Mouse (Mus musculus) myocyte (in vitro differentiated cells): Measurements from ENCODE around the gene Arid5b. TPM values are rescaled to one million over a fixed set of nuclear protein-coding genes. Genes with fewer than 3 reads are reported as not detected.

ENCODE experiments used
- H3K27me3 ChIP-seq: one replicate; pipeline ENCODE4 v1.6.1; 2011; ENCODE audit not compliant: control insufficient read depth, insufficient read depth, insufficient read length
- H3K36me3 ChIP-seq: one replicate; pipeline ENCODE4 v1.6.1; 2011; ENCODE audit not compliant: control insufficient read depth, insufficient read depth
- H3K4me2 ChIP-seq: one replicate; pipeline ENCODE4 v1.6.1; 2011; ENCODE audit warnings: low read depth, control low read depth
- H3K4me3 ChIP-seq: one replicate; pipeline ENCODE4 v1.5.1; 2011; ENCODE audit warnings: mild to moderate bottlenecking, control low read depth, moderate library complexity
- H3K79me2 ChIP-seq: one replicate; pipeline ENCODE4 v1.6.1; 2011; ENCODE audit not compliant: control insufficient read depth, insufficient read depth
- H3ac ChIP-seq: one replicate; pipeline ENCODE4 v1.6.1; 2011; ENCODE audit not compliant: control insufficient read depth, insufficient read length
- CEBPB ChIP-seq: IDR thresholded peaks from 2 replicates; pipeline ENCODE4 v1.6.1; 2011; ENCODE audit warnings: mild to moderate bottlenecking, moderate library complexity; ENCODE audit not compliant: poor library complexity, insufficient read depth, severe bottlenecking
- E2F4 ChIP-seq: IDR thresholded peaks from one replicate; pipeline ENCODE4 v1.6.1; 2011; ENCODE audit warnings: mild to moderate bottlenecking, control low read depth, moderate library complexity; ENCODE audit not compliant: insufficient read depth
- MAX ChIP-seq: IDR thresholded peaks from one replicate; pipeline ENCODE4 v1.6.1; 2011; ENCODE audit warnings: low read depth, mild to moderate bottlenecking, control low read depth
- MYOD1 ChIP-seq, 3 experiments: IDR thresholded peaks; one replicate each; pipeline ENCODE4 v1.6.1; 2011; ENCODE audit warnings: control low read depth in 2 of 3, low read depth in 2 of 3, mild to moderate bottlenecking in 2 of 3, moderate library complexity in 1 of 3; ENCODE audit not compliant: insufficient read length in 2 of 3, control insufficient read depth in 1 of 3
- MYOG ChIP-seq, 3 experiments: IDR thresholded peaks; one replicate each; pipeline ENCODE4 v1.6.1; 2011; ENCODE audit warnings: control low read depth in 2 of 3, low read depth in 2 of 3, mild to moderate bottlenecking in 2 of 3; ENCODE audit not compliant: insufficient read length in 2 of 3, control insufficient read depth in 1 of 3, insufficient read depth in 1 of 3
- POLR2A ChIP-seq: IDR thresholded peaks from one replicate; pipeline ENCODE4 v1.6.1; 2011; ENCODE audit warnings: low read depth, mild to moderate bottlenecking, control low read depth, moderate library complexity; ENCODE audit not compliant: insufficient read length
- POLR2AphosphoS2 ChIP-seq: IDR thresholded peaks from one replicate; pipeline ENCODE4 v1.6.1; 2011; ENCODE audit warnings: low read depth, control low read depth; ENCODE audit not compliant: insufficient read length
- REST ChIP-seq: IDR thresholded peaks from one replicate; pipeline ENCODE4 v1.6.1; 2011; ENCODE audit warnings: mild to moderate bottlenecking, control low read depth, moderate library complexity; ENCODE audit not compliant: insufficient read depth, insufficient read length
- SRF ChIP-seq: IDR thresholded peaks from one replicate; pipeline ENCODE4 v1.6.1; 2011; ENCODE audit warnings: low read depth; ENCODE audit not compliant: control insufficient read depth, insufficient read length
- TCF12 ChIP-seq: IDR thresholded peaks from one replicate; pipeline ENCODE4 v1.6.1; 2011; ENCODE audit warnings: mild to moderate bottlenecking, control low read depth; ENCODE audit not compliant: poor library complexity, insufficient read depth, severe bottlenecking
- TCF3 ChIP-seq: IDR thresholded peaks from one replicate; pipeline ENCODE4 v1.6.1; 2011; ENCODE audit warnings: low read depth, control low read depth; ENCODE audit not compliant: insufficient read length
- USF1 ChIP-seq: IDR thresholded peaks from one replicate; pipeline ENCODE4 v1.6.1; 2011; ENCODE audit warnings: low read depth, mild to moderate bottlenecking, control low read depth, moderate library complexity
- polyA plus RNA-seq: library from polyadenylated mRNA; unstranded; fragments of >200 nt; fragmentation: generic; extraction: Trizol; gene quantifications from one replicate; pipeline ENCODE4 v1.2.1, GENCODE M21; 2012; ENCODE audit warnings: missing spikeins

Gene Arid5b
- polyA plus RNA-seq, 1 experiment = 7.7 TPM

- no peaks in the 10 kb centered on the region for H3K27me3 ChIP-seq
These were observed 59.9 kb downstream of the Arid5b start for GRCm38 (mm10) chr10:68218678-68219077.

GRCm38 (mm10) chr10:68214809-68215468 is 63.6 kb downstream of the Arid5b start:
- H3K27me3 ChIP-seq = no peaks in the 10 kb centered on the region
- H3ac ChIP-seq = no peak overlapping the region
- TF ChIP-seq REST = no peak
- no peak for TF ChIP-seq SRF
- TF ChIP-seq USF1 = no peak
- no peak for TF ChIP-seq MYOD1 (IDR thresholded peaks at IDR 0.05; ENCODE audit: control insufficient read depth in 1 of 3, insufficient read length in 2 of 3, low read depth in 2 of 3)
- TF ChIP-seq TCF12 = no peak
- TF ChIP-seq MYOG (IDR thresholded peaks at IDR 0.05; ENCODE audit: control insufficient read depth in 1 of 3, insufficient read depth in 1 of 3, insufficient read length in 2 of 3, low read depth in 2 of 3) = no peak
- TF ChIP-seq POLR2A = no peak
- TF ChIP-seq MAX = no peak
- TF ChIP-seq TCF3 = no peak
- TF ChIP-seq POLR2AphosphoS2 = no peak
- no peak for TF ChIP-seq CEBPB
- TF ChIP-seq E2F4 = no peak
- H3K79me2 ChIP-seq = peaks cover 7% of the 10 kb centered on the region
- peaks cover 34% of the 10 kb centered on the region for H3K36me3 ChIP-seq
- no peak overlapping the region for H3K4me3 ChIP-seq
- H3K4me2 ChIP-seq = no peak overlapping the region

More at GRCm38 (mm10) chr10:68218678-68219077, 59.9 kb downstream of the Arid5b start:
- H3K36me3 ChIP-seq = peaks cover 50% of the 10 kb centered on the region
- H3K4me2 ChIP-seq = no peak overlapping the region
- TF ChIP-seq POLR2AphosphoS2 = no peak
- TF ChIP-seq USF1 = no peak
- no peak for TF ChIP-seq REST
- H3ac ChIP-seq = no peak overlapping the region
- no peaks in the 10 kb centered on the region for H3K79me2 ChIP-seq
- H3K4me3 ChIP-seq = no peak overlapping the region

GRCm38 (mm10) chr10:68212061-68212915 is 66.3 kb downstream of the Arid5b start:
- Histone ChIP-seq H3K36me3 (peaks cover 18% of the 10 kb centered on the region), H3ac (no peak overlapping the region), H3K27me3 (no peaks in the 10 kb centered on the region), H3K4me3 (no peak overlapping the region), H3K4me2 (peak overlapping the region; percentile 41), H3K79me2 (peaks cover 8% of the 10 kb centered on the region)
- TF ChIP-seq MYOD1 (IDR thresholded peaks at IDR 0.05; ENCODE audit: control insufficient read depth in 1 of 3, insufficient read length in 2 of 3, low read depth in 2 of 3) (no peak), SRF (no peak), POLR2A (no peak), MYOG (IDR thresholded peaks at IDR 0.05; ENCODE audit: control insufficient read depth in 1 of 3, insufficient read depth in 1 of 3, insufficient read length in 2 of 3, low read depth in 2 of 3) (no peak), TCF3 (no peak), E2F4 (no peak), POLR2AphosphoS2 (no peak), CEBPB (no peak), REST (no peak), MAX (no peak), TCF12 (no peak), USF1 (no peak)

DNA sequence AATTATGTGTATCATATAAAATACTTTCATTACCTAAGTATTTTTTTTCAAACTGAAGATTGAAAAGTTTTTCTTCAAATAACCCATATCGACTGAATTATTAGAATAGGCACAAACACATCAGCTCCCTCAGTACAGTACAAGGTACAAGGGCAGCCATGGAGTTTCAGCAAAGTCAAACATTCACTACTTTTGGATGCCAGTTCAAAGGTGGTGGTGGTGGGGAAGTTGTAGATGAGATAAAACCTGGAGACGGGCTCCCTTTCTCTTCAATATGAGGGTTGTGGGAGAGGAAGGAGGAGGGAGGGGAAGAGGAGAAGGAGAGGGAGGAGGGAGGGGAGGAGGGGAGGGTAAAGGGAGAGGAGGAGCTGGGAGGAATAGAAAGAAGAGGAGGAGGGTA is 67.0 kb downstream of the Arid5b start:
- no peak overlapping the region for H3ac ChIP-seq
- H3K36me3 ChIP-seq = peaks cover 14% of the 10 kb centered on the region
- H3K4me3 ChIP-seq = no peak overlapping the region
- peak overlapping the region; percentile 41 for H3K4me2 ChIP-seq
- TF ChIP-seq CEBPB = no peak
- no peak for TF ChIP-seq REST
- TF ChIP-seq MAX = no peak
- TF ChIP-seq TCF3 = no peak
- TF ChIP-seq E2F4 = no peak
- TF ChIP-seq POLR2A = no peak
- no peak for TF ChIP-seq TCF12
- TF ChIP-seq MYOD1 (IDR thresholded peaks at IDR 0.05; ENCODE audit: control insufficient read depth in 1 of 3, insufficient read length in 2 of 3, low read depth in 2 of 3) = no peak
- TF ChIP-seq SRF = no peak
- no peak for TF ChIP-seq USF1
- no peak for TF ChIP-seq POLR2AphosphoS2
- TF ChIP-seq MYOG (IDR thresholded peaks at IDR 0.05; ENCODE audit: control insufficient read depth in 1 of 3, insufficient read depth in 1 of 3, insufficient read length in 2 of 3, low read depth in 2 of 3) = no peak
- H3K27me3 ChIP-seq = no peaks in the 10 kb centered on the region
- peaks cover 14% of the 10 kb centered on the region for H3K79me2 ChIP-seq
